Mouse (Mus musculus) liver, embryonic 14.5 days (tissue): ENCODE results near the gene Hsp90aa1. TPM values are rescaled to one million over a fixed set of nuclear protein-coding genes. Genes with fewer than 3 reads are reported as not detected.

ENCODE experiments used
- ATAC-seq: fragments of 200-750 bp; cut with Nextera tagmentation; 2 replicates; pipeline ENCODE4 v1.8.0; 2017; ENCODE audit warnings: moderate number of reproducible peaks, mild to moderate bottlenecking, moderate library complexity; ENCODE audit not compliant: insufficient read depth
- DNase-seq, 3 experiments: peaks; one replicate each; pipeline ENCODE4 v3.0.0-alpha.2; 2012 to 2013; ENCODE audit warnings: low read depth in 3 of 3, low spot score in 3 of 3
- H3K27ac ChIP-seq: fragments of 300-500 bp; sonication (generic); 2 replicates; pipeline ENCODE4 v1.5.1; 2014; ENCODE audit warnings: moderate library complexity, mild to moderate bottlenecking, control low read depth, inconsistent platforms
- H3K27me3 ChIP-seq: fragments of 300-500 bp; sonication (generic); 2 replicates; pipeline ENCODE4 v1.6.1; 2014; ENCODE audit warnings: mild to moderate bottlenecking, low read length, moderate library complexity; ENCODE audit not compliant: control insufficient read depth, insufficient read depth
- H3K36me3 ChIP-seq: fragments of 300-500 bp; sonication (generic); replicated peaks from 2 replicates; pipeline ENCODE4 v1.6.1; 2014; ENCODE audit warnings: low read depth; ENCODE audit not compliant: control insufficient read depth, insufficient read depth
- H3K4me1 ChIP-seq, 2 experiments: fragments of 200-500 bp in 1 of 2; fragments of 300-500 bp in 1 of 2; sonication (generic) in 1 of 2; replicated peaks; 2 replicates each; pipeline ENCODE4 v1.6.1; 2012 to 2014; ENCODE audit warnings: antibody characterized with exemption in 1 of 2, inconsistent platforms in 1 of 2, low read length in 1 of 2; ENCODE audit not compliant: control insufficient read depth in 2 of 2, insufficient read depth in 2 of 2
- H3K4me2 ChIP-seq: fragments of 300-500 bp; sonication (generic); 2 replicates; pipeline ENCODE4 v1.6.1; 2014; ENCODE audit warnings: low read depth, mild to moderate bottlenecking, control low read depth, moderate library complexity
- H3K4me3 ChIP-seq, 2 experiments: fragments of 200-500 bp in 1 of 2; fragments of 300-500 bp in 1 of 2; sonication (generic) in 1 of 2; 2 replicates each; pipeline ENCODE4 v1.5.1; 2012 to 2014; ENCODE audit warnings: low read depth in 2 of 2, low read length in 2 of 2, mild to moderate bottlenecking in 2 of 2, control low read depth in 1 of 2, inconsistent platforms in 1 of 2, moderate library complexity in 1 of 2; ENCODE audit not compliant: insufficient read depth in 1 of 2
- H3K9ac ChIP-seq: fragments of 300-500 bp; sonication (generic); replicated peaks from 2 replicates; pipeline ENCODE4 v1.6.1; 2014; ENCODE audit warnings: mild to moderate bottlenecking, control low read depth, moderate library complexity
- H3K9me3 ChIP-seq: fragments of 300-500 bp; sonication (generic); 2 replicates; pipeline ENCODE4 v1.6.1; 2016; ENCODE audit warnings: low read length, mixed read lengths; ENCODE audit not compliant: control insufficient read depth
- CTCF ChIP-seq: IDR thresholded peaks from 2 replicates; pipeline ENCODE4 v1.5.1; 2016; ENCODE audit warnings: antibody characterized with exemption, low read depth, control low read depth
- EP300 ChIP-seq: IDR thresholded peaks from 2 replicates; pipeline ENCODE4 v1.6.1; 2016; ENCODE audit warnings: antibody characterized with exemption, low read depth
- WGBS: fragments of 180-500 bp; shearing (Covaris S2); extraction: QIAGEN DNeasy Blood & Tissue Kit; methylation state at CpG from one replicate; pipeline ENCODE4 v1.1.7; 2014; ENCODE audit not compliant: insufficient replicate concordance; 5-methylcytosine and 5-hydroxymethylcytosine counted together
- polyA plus RNA-seq, 2 experiments: library from polyadenylated mRNA; depleted of rRNA in 1 of 2; stranded (reverse) in 1 of 2; unstranded in 1 of 2; fragments of >200 nt; fragmentation: Nextera tagmentation in 1 of 2; extraction: Ambion mirVana in 1 of 2; gene quantifications; 2 replicates each; pipeline versions ENCODE4 v1.2.1 to v1.2.3; 2012 to 2014

Hsp90aa1 gene
- polyA plus RNA-seq, 2 experiments = 161 to 653 TPM

DNA sequence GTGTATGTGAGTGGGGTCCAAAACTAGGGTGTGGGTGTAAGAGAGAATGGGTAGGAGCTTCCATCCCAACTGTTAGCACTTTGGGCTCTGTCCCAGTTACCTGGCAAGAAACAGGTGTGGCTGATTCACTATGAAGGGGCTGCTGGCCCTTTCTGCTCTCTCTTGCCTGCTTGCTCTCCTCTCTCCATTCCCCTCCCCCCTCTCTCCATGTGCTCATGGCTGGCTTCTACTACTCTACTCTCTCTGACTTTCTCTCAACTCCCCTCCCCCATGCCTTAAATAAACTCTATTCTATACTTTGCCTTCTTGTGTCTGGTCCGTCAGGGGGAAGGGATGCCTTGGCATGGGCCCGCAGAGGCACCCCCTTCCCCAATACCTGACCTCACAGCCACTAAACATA, 1.8 kb downstream of the Hsp90aa1 start:
- no peaks in the 10 kb centered on the region for H3K9me3 ChIP-seq
- no peak for ATAC-seq
- TF ChIP-seq EP300 = no peak
- TF ChIP-seq CTCF = no peak
- H3K27me3 ChIP-seq = no peaks in the 10 kb centered on the region
- peaks cover 36 to 51% of the 10 kb centered on the region in 2 experiments for H3K4me1 ChIP-seq
- H3K4me3 ChIP-seq = no peak overlapping the region
- DNase-seq = no peak
- H3K4me2 ChIP-seq = no peak overlapping the region
- H3K36me3 ChIP-seq = no peaks in the 10 kb centered on the region
- 55% methylated on average over 2 of the region's 2 CpGs for WGBS
- peak overlapping the region; percentile 45 for H3K27ac ChIP-seq
- H3K9ac ChIP-seq = no peak overlapping the region; the same call in 1 of the 2 replicates

DNA sequence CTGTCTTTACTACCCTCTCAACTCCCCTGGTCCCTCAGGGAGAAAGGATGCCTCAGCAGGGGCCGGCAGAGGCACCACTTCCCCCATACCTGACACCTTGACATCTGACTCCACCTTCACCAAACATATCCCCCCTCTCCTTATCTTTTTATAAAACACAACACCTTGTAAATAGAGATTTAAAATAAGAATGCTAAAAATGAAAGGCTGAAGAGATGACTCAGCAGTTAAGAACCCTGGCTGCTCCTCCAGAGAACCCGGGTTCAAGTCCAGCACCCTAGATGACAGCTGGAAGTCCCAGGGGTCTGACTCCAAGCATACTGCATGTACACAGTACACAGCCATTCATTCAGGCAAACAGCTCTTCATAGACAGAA, 3.4 kb downstream of the Hsp90aa1 start:
- H3K36me3 ChIP-seq = peaks cover 7% of the 10 kb centered on the region
- 19% methylated on average over 2 of the region's 2 CpGs for WGBS
- H3K4me1 ChIP-seq = peaks cover 40 to 57% of the 10 kb centered on the region in 2 experiments
- H3K9me3 ChIP-seq = no peaks in the 10 kb centered on the region
- no peak for DNase-seq
- H3K4me3 ChIP-seq = peak overlapping the region; percentile 17 to 18; a peak in 2 of 4 replicates
- H3K4me2 ChIP-seq = peak overlapping the region; percentile 87
- TF ChIP-seq CTCF (no peak), EP300 (no peak)
- peak overlapping the region; percentile 63 for H3K9ac ChIP-seq
- peak overlapping the region; percentile 95 for H3K27ac ChIP-seq
- no peak for ATAC-seq
- no peaks in the 10 kb centered on the region for H3K27me3 ChIP-seq

DNA sequence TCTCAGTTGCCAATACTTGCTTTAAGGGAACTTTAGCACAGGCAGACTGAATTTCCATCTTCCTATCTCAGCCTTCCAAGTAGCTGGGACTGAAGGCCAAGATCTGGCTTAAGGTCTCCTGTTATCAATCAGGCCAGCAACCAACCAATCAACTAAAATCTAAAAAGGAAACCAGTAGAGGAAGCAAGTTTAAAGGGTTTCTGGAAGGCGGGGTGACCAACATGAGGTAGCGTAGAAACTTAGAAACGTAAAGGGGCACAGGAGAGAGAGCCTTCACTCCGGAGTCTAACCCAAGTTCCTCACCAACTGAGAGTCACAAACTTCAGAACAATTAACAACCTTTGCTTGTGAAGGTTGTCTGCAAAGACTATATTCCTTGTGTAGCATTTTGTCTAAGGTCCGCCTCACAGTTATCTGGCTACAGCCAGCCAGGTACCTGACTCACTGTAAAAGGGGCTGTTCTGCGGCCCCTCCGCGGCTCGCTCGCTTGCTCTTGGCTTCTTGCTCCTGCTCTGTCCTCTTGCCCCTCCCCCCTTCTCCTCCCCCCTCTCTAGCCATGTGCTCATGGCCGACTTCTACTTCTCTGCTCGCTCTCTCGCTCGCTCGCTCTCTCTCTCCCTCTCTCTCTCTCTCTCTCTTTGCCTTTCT, 3.9 kb downstream of the Hsp90aa1 start:
- 7% methylated on average over 15 of the region's 15 CpGs for WGBS

DNA sequence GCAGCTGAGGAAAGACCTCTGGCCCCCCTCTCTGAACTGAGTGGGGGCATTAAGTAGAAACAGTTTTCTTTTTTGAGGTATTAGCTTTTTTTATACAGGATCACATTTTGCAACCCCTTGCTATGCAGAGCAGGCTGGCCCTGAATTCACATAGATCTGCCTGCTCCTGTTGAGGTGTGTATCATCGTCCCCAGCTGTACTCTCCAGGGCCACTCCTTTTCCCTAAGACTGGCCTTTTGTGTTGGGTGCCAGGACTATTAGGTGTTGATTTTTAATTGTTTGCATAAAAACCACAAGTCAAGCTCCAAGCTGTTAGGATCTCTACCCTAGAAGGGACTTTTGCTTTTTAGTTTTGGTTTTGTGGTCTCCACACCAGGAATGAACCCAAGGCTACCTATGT, 4.4 kb downstream of the Hsp90aa1 start:
- H3K36me3 ChIP-seq = peaks cover 16% of the 10 kb centered on the region
- H3K4me1 ChIP-seq = peaks cover 41 to 57% of the 10 kb centered on the region in 2 experiments
- 42% methylated on average over 1 of the region's 1 CpGs for WGBS
- ATAC-seq (no peak), DNase-seq (no peak)
- H3K27ac ChIP-seq = peak overlapping the region; percentile 95
- H3K4me2 ChIP-seq = peak overlapping the region; percentile 87
- H3K4me3 ChIP-seq = 0 out of 4 replicates have a peak overlapping the region, but pooled peaks of 1 of the 2 experiments have one; percentile 6
- H3K9ac ChIP-seq = peak overlapping the region; percentile 82
- TF ChIP-seq CTCF = no peak
- TF ChIP-seq EP300 = no peak
- no peaks in the 10 kb centered on the region for H3K9me3 ChIP-seq
- H3K27me3 ChIP-seq = no peaks in the 10 kb centered on the region

More for the DNA sequence above, 3.9 kb downstream of the Hsp90aa1 start:
- Histone ChIP-seq H3K9ac (peak overlapping the region; percentile 63), H3K27me3 (no peaks in the 10 kb centered on the region), H3K4me3 (peak overlapping the region; percentile 17 to 18; a peak in 2 of 4 replicates), H3K9me3 (no peaks in the 10 kb centered on the region), H3K27ac (peak overlapping the region; percentile 95), H3K36me3 (peaks cover 11% of the 10 kb centered on the region), H3K4me2 (peak overlapping the region; percentile 87), H3K4me1 (peaks cover 41 to 57% of the 10 kb centered on the region in 2 experiments)
- DNase-seq (no peak), ATAC-seq (peak; percentile 9; the same call in 1 of the 2 replicates)
- TF ChIP-seq CTCF = no peak
- TF ChIP-seq EP300 = peak; percentile 12; the same call in 1 of the 2 replicates

DNA sequence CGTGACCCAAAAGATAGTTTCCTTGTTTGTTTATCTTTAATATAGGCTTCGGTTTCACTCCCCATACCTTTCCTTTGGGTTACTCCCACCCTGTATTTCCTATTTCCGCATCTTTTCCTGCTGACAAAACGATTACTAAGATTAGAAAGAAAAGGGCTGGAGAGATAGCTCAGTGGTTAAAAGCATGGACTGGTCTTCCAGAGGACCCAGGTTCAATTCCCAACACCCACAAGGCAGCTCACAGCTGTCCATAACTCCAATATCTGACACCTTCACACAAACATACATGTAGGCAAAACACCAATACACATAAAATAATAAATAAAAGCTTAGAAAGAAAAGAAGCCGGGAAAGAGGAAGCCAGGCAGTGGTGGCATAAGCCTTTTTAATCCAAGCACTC, 5.1 kb downstream of the Hsp90aa1 start:
- Histone ChIP-seq H3K36me3 (peaks cover 20% of the 10 kb centered on the region), H3K9ac (peak overlapping the region; percentile 82), H3K4me1 (peaks cover 41 to 57% of the 10 kb centered on the region in 2 experiments), H3K27ac (peak overlapping the region; percentile 95), H3K4me3 (peak overlapping the region in 1 of 2 experiments; percentile 96; a peak in 2 of 4 replicates), H3K9me3 (no peaks in the 10 kb centered on the region), H3K4me2 (peak overlapping the region; percentile 87), H3K27me3 (no peaks in the 10 kb centered on the region)
- ATAC-seq = no peak
- WGBS = 20% methylated on average over 5 of the region's 5 CpGs
- DNase-seq = no peak
- TF ChIP-seq EP300 (no peak), CTCF (no peak)
